Mouse (Mus musculus) forebrain, embryonic 11.5 days (tissue): ENCODE results near the gene Pkib. TPM values are rescaled to one million over a fixed set of nuclear protein-coding genes. Genes with fewer than 3 reads are reported as not detected.

ENCODE experiments used
- ATAC-seq: fragments of 200-750 bp; cut with Nextera tagmentation; replicated peaks from 2 replicates; pipeline ENCODE4 v1.8.0; 2017; ENCODE audit warnings: moderate TSS enrichment; ENCODE audit not compliant: low FRiP score
- DNase-seq: peaks from one replicate; pipeline ENCODE4 v3.0.0-alpha.2; 2017; ENCODE audit warnings: low spot score
- H3K27ac ChIP-seq: fragments of 300-500 bp; sonication (generic); 2 replicates; pipeline ENCODE4 v1.5.1; 2014; ENCODE audit warnings: low read depth, low read length
- H3K27me3 ChIP-seq: fragments of 300-500 bp; sonication (generic); 2 replicates; pipeline ENCODE4 v1.6.1; 2014; ENCODE audit warnings: mild to moderate bottlenecking, low read length, mixed read lengths; ENCODE audit not compliant: control insufficient read depth, insufficient read depth
- H3K36me3 ChIP-seq: fragments of 300-500 bp; sonication (generic); 2 replicates; pipeline ENCODE4 v1.6.1; 2014; ENCODE audit warnings: mild to moderate bottlenecking, low read length, moderate library complexity, mixed read lengths; ENCODE audit not compliant: control insufficient read depth, insufficient read depth
- H3K4me1 ChIP-seq: fragments of 300-500 bp; sonication (generic); replicated peaks from 2 replicates; pipeline ENCODE4 v1.6.1; 2014; ENCODE audit warnings: low read length, mixed read lengths; ENCODE audit not compliant: control insufficient read depth, insufficient read depth
- H3K4me2 ChIP-seq: fragments of 300-500 bp; sonication (generic); 2 replicates; pipeline ENCODE4 v1.6.1; 2014; ENCODE audit warnings: low read depth, mild to moderate bottlenecking, low read length, moderate library complexity, mixed read lengths; ENCODE audit not compliant: severe bottlenecking
- H3K4me3 ChIP-seq: fragments of 300-500 bp; sonication (generic); 2 replicates; pipeline ENCODE4 v1.5.1; 2014; ENCODE audit warnings: low read depth, low read length
- H3K9ac ChIP-seq: fragments of 300-500 bp; sonication (generic); 2 replicates; pipeline ENCODE4 v1.6.1; 2014; ENCODE audit warnings: low read length
- H3K9me3 ChIP-seq: fragments of 300-500 bp; sonication (generic); 2 replicates; pipeline ENCODE4 v1.6.1; 2016; ENCODE audit warnings: low read length, mixed read lengths; ENCODE audit not compliant: control insufficient read depth
- WGBS: fragments of 180-500 bp; shearing (Covaris S2); extraction: QIAGEN DNeasy Blood & Tissue Kit; methylation state at CpG from one replicate; pipeline ENCODE4 v1.1.7; 2014; 5-methylcytosine and 5-hydroxymethylcytosine counted together
- polyA plus RNA-seq: library from polyadenylated mRNA; unstranded; fragments of >200 nt; fragmentation: Nextera tagmentation; extraction: Ambion mirVana; gene quantifications from 2 replicates; pipeline ENCODE4 v1.2.1, GENCODE M21; 2014

Pkib gene
- polyA plus RNA-seq, 1 experiment from 2014 or later, result 2.2 TPM

DNA sequence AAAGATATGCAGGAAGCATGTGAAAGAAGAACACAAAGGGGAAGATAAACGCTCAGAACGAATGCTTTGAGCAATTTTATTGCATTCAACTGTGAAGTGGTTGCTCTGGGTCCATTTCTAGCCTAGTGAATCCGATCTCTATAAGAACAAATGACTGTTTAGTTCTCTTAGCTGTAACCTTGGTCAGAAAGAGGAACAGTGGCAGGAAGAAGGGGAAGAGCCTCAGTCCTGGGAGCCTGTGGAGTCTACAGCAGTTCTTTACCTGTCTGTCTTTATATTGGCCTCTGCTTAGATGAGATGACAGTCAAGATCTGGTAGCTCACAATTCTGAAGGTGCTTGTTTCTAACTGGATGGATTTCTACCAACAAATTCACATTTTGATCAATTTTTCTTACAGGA, 56.2 kb downstream of the Pkib start:
- no peaks in the 10 kb centered on the region for H3K27me3 ChIP-seq
- no peaks in the 10 kb centered on the region for H3K36me3 ChIP-seq
- WGBS, result 83% methylated on average over 3 of the region's 3 CpGs
- no peak overlapping the region for H3K27ac ChIP-seq
- H3K9ac ChIP-seq, result no peak overlapping the region
- DNase-seq, result no peak
- no peak overlapping the region for H3K4me2 ChIP-seq
- H3K9me3 ChIP-seq, result no peaks in the 10 kb centered on the region
- H3K4me3 ChIP-seq, result no peak overlapping the region
- no peaks in the 10 kb centered on the region for H3K4me1 ChIP-seq
- no peak for ATAC-seq

- Histone ChIP-seq H3K9me3 (no peaks in the 10 kb centered on the region), H3K36me3 (no peaks in the 10 kb centered on the region), H3K4me1 (no peaks in the 10 kb centered on the region), H3K4me2 (no peak overlapping the region), H3K4me3 (no peak overlapping the region), H3K27ac (no peak overlapping the region), H3K9ac (no peak overlapping the region), H3K27me3 (no peaks in the 10 kb centered on the region)
- DNase-seq (no peak), ATAC-seq (no peak)
- 88% methylated on average over 2 of the region's 2 CpGs for WGBS
These were observed 58.4 kb downstream of the Pkib start for GRCm38 (mm10) chr10:57690161-57690560.

DNA sequence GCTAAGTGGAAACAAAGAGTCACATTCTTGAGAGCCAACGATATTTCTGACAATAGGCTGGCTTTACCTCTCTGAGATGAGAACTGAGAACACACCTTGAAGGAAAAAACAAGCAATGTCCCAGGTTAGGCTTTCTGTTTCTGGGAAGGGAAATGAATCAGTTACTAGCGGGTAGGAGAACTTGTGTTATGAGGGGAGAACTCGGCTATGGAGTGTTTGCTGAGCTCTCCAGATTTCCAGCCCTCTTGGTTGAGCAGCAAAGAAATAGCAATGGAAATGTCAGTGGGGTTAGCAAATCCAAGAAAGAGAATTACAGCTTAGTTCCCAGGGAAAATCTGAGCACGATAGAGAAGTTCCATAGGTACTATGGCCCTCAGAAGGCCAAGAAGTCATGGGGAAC, 70.5 kb downstream of the Pkib start:
- Histone ChIP-seq H3K4me1 (no peaks in the 10 kb centered on the region), H3K4me2 (no peak overlapping the region), H3K36me3 (no peaks in the 10 kb centered on the region), H3K27me3 (no peaks in the 10 kb centered on the region), H3K27ac (no peak overlapping the region), H3K9ac (no peak overlapping the region), H3K9me3 (no peaks in the 10 kb centered on the region), H3K4me3 (no peak overlapping the region)
- DNase-seq (no peak), ATAC-seq (no peak)
- WGBS, result 82% methylated on average over 4 of the region's 4 CpGs

DNA sequence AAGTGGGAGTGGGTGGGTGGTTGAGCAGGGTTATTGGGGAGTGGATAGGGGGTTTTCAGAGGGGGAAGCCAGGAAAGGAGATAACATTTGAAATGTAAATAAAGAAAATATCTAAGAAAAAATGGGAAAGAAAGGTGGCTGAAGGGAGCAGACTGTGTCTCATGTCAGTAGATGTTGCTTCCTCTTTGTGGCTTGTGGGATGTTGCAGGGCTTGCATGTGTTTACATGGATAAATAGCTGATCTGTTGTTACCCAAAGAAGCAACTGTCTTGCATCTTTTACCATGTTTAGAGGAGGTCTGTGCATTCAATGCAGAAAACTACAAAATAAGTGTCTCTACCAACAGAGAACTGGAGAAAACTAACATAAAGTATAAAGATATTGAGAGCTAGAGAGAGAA, 89.3 kb downstream of the Pkib start:
- Histone ChIP-seq H3K36me3 (no peaks in the 10 kb centered on the region), H3K4me2 (no peak overlapping the region), H3K4me1 (no peaks in the 10 kb centered on the region), H3K27ac (no peak overlapping the region), H3K27me3 (no peaks in the 10 kb centered on the region), H3K9me3 (no peaks in the 10 kb centered on the region), H3K9ac (no peak overlapping the region), H3K4me3 (no peak overlapping the region)
- ATAC-seq (no peak), DNase-seq (no peak)

- Histone ChIP-seq H3K9me3 (no peaks in the 10 kb centered on the region), H3K9ac (no peak overlapping the region), H3K27me3 (no peaks in the 10 kb centered on the region), H3K4me1 (no peaks in the 10 kb centered on the region), H3K4me3 (no peak overlapping the region), H3K4me2 (no peak overlapping the region), H3K36me3 (no peaks in the 10 kb centered on the region), H3K27ac (no peak overlapping the region)
- 80% methylated on average over 3 of the region's 3 CpGs for WGBS
- ATAC-seq (no peak), DNase-seq (no peak)
These were observed 90.6 kb downstream of the Pkib start for GRCm38 (mm10) chr10:57722363-57722762.

DNA sequence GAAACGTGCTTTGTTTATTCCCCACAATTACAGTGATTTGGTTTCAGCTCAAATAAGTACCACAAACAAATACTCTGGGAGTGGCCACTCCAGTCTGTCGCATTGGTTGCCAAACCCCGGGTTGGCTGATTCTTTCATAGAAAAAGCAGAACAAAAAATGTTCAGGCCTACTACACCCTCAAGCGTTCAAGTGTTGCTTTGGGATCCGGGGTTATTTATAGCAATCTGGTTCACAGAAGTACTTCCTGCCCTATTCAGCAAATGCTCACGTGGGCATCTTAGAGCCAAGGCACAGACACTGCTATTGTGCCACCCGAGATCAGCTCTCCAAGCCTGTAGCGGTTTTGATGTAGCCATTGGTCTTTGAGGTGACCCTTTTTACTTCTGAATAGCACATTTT, 95.9 kb downstream of the Pkib start:
- Histone ChIP-seq H3K4me3 (no peak overlapping the region), H3K27ac (no peak overlapping the region), H3K9me3 (no peaks in the 10 kb centered on the region), H3K4me1 (no peaks in the 10 kb centered on the region), H3K27me3 (no peaks in the 10 kb centered on the region), H3K9ac (no peak overlapping the region), H3K36me3 (no peaks in the 10 kb centered on the region), H3K4me2 (no peak overlapping the region)
- 87% methylated on average over 8 of the region's 8 CpGs for WGBS
- ATAC-seq, result no peak
- no peak for DNase-seq

DNA sequence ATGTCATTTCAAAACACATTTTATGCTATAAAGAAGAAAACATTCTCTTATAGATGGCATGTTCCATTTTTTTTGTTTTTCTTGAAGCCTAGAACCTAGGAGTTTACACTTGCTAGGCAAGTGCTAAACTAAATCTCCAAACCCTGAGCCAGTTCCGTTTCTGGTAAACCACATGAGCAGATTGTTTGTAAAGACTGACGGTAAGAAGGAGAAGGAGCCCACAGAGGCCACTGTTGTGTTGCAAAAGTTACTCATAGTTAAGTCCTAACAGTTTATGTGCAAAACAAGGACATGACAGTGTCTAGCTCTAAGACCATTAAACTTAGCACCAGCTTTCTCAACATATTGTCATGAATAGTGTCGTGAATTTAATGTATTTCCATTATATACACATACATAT, 99.9 kb downstream of the Pkib start:
- no peak overlapping the region for H3K27ac ChIP-seq
- H3K4me2 ChIP-seq, result no peak overlapping the region
- H3K4me3 ChIP-seq, result no peak overlapping the region
- no peak overlapping the region for H3K9ac ChIP-seq
- 95% methylated on average over 3 of the region's 3 CpGs for WGBS
- no peaks in the 10 kb centered on the region for H3K4me1 ChIP-seq
- H3K27me3 ChIP-seq, result no peaks in the 10 kb centered on the region
- H3K9me3 ChIP-seq, result no peaks in the 10 kb centered on the region
- ATAC-seq (no peak), DNase-seq (no peak)
- H3K36me3 ChIP-seq, result no peaks in the 10 kb centered on the region

GRCm38 (mm10) chr10:57740733-57741132, 109.0 kb downstream of the Pkib start:
- DNase-seq, result no peak
- H3K27ac ChIP-seq, result no peak overlapping the region
- no peaks in the 10 kb centered on the region for H3K4me1 ChIP-seq
- no peaks in the 10 kb centered on the region for H3K27me3 ChIP-seq
- no peak overlapping the region for H3K4me2 ChIP-seq
- no peak overlapping the region for H3K9ac ChIP-seq
- H3K4me3 ChIP-seq, result no peak overlapping the region
- H3K36me3 ChIP-seq, result no peaks in the 10 kb centered on the region
- ATAC-seq, result no peak
- H3K9me3 ChIP-seq, result no peaks in the 10 kb centered on the region
- 39% methylated on average over 4 of the region's 4 CpGs for WGBS

GRCm38 (mm10) chr10:57741351-57741750, 109.6 kb downstream of the Pkib start:
- ATAC-seq (no peak), DNase-seq (no peak)
- Histone ChIP-seq H3K9me3 (no peaks in the 10 kb centered on the region), H3K36me3 (no peaks in the 10 kb centered on the region), H3K4me3 (no peak overlapping the region), H3K27ac (no peak overlapping the region), H3K4me1 (no peaks in the 10 kb centered on the region; the same call in 1 of the 2 replicates), H3K4me2 (no peak overlapping the region), H3K9ac (no peak overlapping the region), H3K27me3 (no peaks in the 10 kb centered on the region)
- 67% methylated on average over 2 of the region's 2 CpGs for WGBS
